Mouse (Mus musculus) MEL (cell line): ENCODE measurements around the gene Sdc3. TPM values are rescaled to one million over a fixed set of nuclear protein-coding genes. Genes with fewer than 3 reads are reported as not detected.

Source experiments
- DNase-seq: peaks from one replicate; pipeline ENCODE4 v3.0.0; 2011; ENCODE audit warnings: low read depth, low spot score
- H3K27ac ChIP-seq: 2 replicates; pipeline ENCODE4 v1.5.1; 2012; ENCODE audit warnings: low read depth, mild to moderate bottlenecking, control low read depth, low read length, moderate library complexity; ENCODE audit not compliant: control insufficient read depth
- H3K27me3 ChIP-seq, 2 experiments: fragments of 150-350 bp in 1 of 2; sonication (generic) in 1 of 2; 2 replicates each; pipeline ENCODE4 v1.6.1; 2012; ENCODE audit warnings: low read length in 2 of 2, mild to moderate bottlenecking in 2 of 2, improper control_type of control experiment in 1 of 2, moderate library complexity in 1 of 2; ENCODE audit not compliant: insufficient read depth in 2 of 2, control insufficient read depth in 1 of 2
- H3K36me3 ChIP-seq, 2 experiments: 2 replicates each; pipeline ENCODE4 v1.6.1; 2012 to 2014; ENCODE audit warnings: low read length in 2 of 2, improper control_type of control experiment in 1 of 2, inconsistent platforms in 1 of 2, mild to moderate bottlenecking in 1 of 2; ENCODE audit not compliant: insufficient read depth in 2 of 2, control insufficient read depth in 1 of 2
- H3K4me1 ChIP-seq, 2 experiments: fragments of 150-350 bp in 1 of 2; sonication (generic) in 1 of 2; 2 replicates each; pipeline ENCODE4 v1.6.1; 2012; ENCODE audit warnings: low read length in 2 of 2, improper control_type of control experiment in 1 of 2, mild to moderate bottlenecking in 1 of 2; ENCODE audit not compliant: insufficient read depth in 2 of 2, control insufficient read depth in 1 of 2
- H3K4me3 ChIP-seq, 2 experiments: fragments of 150-350 bp in 1 of 2; sonication (generic) in 1 of 2; 2 replicates each; pipeline ENCODE4 v1.5.1; 2012; ENCODE audit warnings: low read depth in 2 of 2, low read length in 2 of 2, mild to moderate bottlenecking in 2 of 2, moderate library complexity in 2 of 2, control low read depth in 1 of 2, improper control_type of control experiment in 1 of 2; ENCODE audit not compliant: control insufficient read depth in 1 of 2, insufficient read depth in 1 of 2
- H3K79me2 ChIP-seq: 2 replicates; pipeline ENCODE4 v1.6.1; 2012; ENCODE audit warnings: mild to moderate bottlenecking, low read length, moderate library complexity; ENCODE audit not compliant: control insufficient read depth, poor library complexity, insufficient read depth
- H3K9ac ChIP-seq: 2 replicates; pipeline ENCODE4 v1.6.1; 2012; ENCODE audit warnings: low read depth, mild to moderate bottlenecking, control low read depth, low read length, moderate library complexity; ENCODE audit not compliant: control insufficient read depth, poor library complexity, severe bottlenecking
- H3K9me3 ChIP-seq: fragments of 150-350 bp; sonication (generic); replicated peaks from 2 replicates; pipeline ENCODE4 v1.6.1; 2012; ENCODE audit warnings: mild to moderate bottlenecking, low read length, improper control_type of control experiment, moderate library complexity; ENCODE audit not compliant: insufficient read depth
- CTCF ChIP-seq, 3 experiments: IDR thresholded peaks in 2 of 3; conservative IDR thresholded peaks in 1 of 3; 2 replicates each; pipeline ENCODE4 v1.5.1; 2011 to 2012; ENCODE audit warnings: low read length in 3 of 3, low read depth in 2 of 3, mild to moderate bottlenecking in 2 of 3, improper control_type of control experiment in 1 of 3, inconsistent platforms in 1 of 3, mixed read lengths in 1 of 3, moderate library complexity in 1 of 3; ENCODE audit not compliant: control insufficient read depth in 1 of 3, insufficient read depth in 1 of 3, poor library complexity in 1 of 3, severe bottlenecking in 1 of 3
- E2F4 ChIP-seq: IDR thresholded peaks from 2 replicates; pipeline ENCODE4 v1.6.1; 2011; ENCODE audit warnings: low read depth, low read length, improper control_type of control experiment, borderline replicate concordance
- ETS1 ChIP-seq: IDR thresholded peaks from 2 replicates; pipeline ENCODE4 v1.6.1; 2012; ENCODE audit warnings: low read depth, mild to moderate bottlenecking, inconsistent platforms, low read length, improper control_type of control experiment, moderate library complexity
- GABPA ChIP-seq: IDR thresholded peaks from 2 replicates; pipeline ENCODE4 v1.6.1; 2012; ENCODE audit warnings: low read depth, mild to moderate bottlenecking, inconsistent platforms, low read length, improper control_type of control experiment, moderate library complexity
- GATA1 ChIP-seq: IDR thresholded peaks from 2 replicates; pipeline ENCODE4 v1.6.1; 2011; ENCODE audit warnings: low read depth, low read length, improper control_type of control experiment
- HCFC1 ChIP-seq: IDR thresholded peaks from 2 replicates; pipeline ENCODE4 v1.6.1; 2012; ENCODE audit warnings: low read depth, mild to moderate bottlenecking, inconsistent platforms, low read length, improper control_type of control experiment, moderate library complexity
- JUND ChIP-seq: IDR thresholded peaks from 2 replicates; pipeline ENCODE4 v1.6.1; 2011; ENCODE audit warnings: low read depth, mild to moderate bottlenecking, improper control_type of control experiment, low read length
- MAFK ChIP-seq: IDR thresholded peaks from 2 replicates; pipeline ENCODE4 v1.6.1; 2011; ENCODE audit warnings: low read depth, mild to moderate bottlenecking, low read length, improper control_type of control experiment, borderline replicate concordance
- NELFE ChIP-seq: IDR thresholded peaks from 2 replicates; pipeline ENCODE4 v1.6.1; 2011; ENCODE audit warnings: low read depth, low read length, improper control_type of control experiment
- POLR2A ChIP-seq, 2 experiments: IDR thresholded peaks; 2 replicates each; pipeline ENCODE4 v1.6.1; 2011 to 2012; ENCODE audit warnings: low read length in 2 of 2, mild to moderate bottlenecking in 2 of 2, control low read depth in 1 of 2, improper control_type of control experiment in 1 of 2, low read depth in 1 of 2, moderate library complexity in 1 of 2; ENCODE audit not compliant: control insufficient read depth in 1 of 2, insufficient read depth in 1 of 2, poor library complexity in 1 of 2
- POLR2AphosphoS2 ChIP-seq: IDR thresholded peaks from 2 replicates; pipeline ENCODE4 v1.6.1; 2011; ENCODE audit warnings: low read length, improper control_type of control experiment
- RAD21 ChIP-seq: IDR thresholded peaks from 2 replicates; pipeline ENCODE4 v1.6.1; 2011; ENCODE audit warnings: mild to moderate bottlenecking, low read depth, low read length, improper control_type of control experiment
- SIN3A ChIP-seq: IDR thresholded peaks from 2 replicates; pipeline ENCODE4 v1.6.1; 2012; ENCODE audit warnings: low read length, improper control_type of control experiment, inconsistent platforms
- SMC3 ChIP-seq: IDR thresholded peaks from 2 replicates; pipeline ENCODE4 v1.6.1; 2011; ENCODE audit warnings: low read depth, low read length, improper control_type of control experiment
- TCF12 ChIP-seq: IDR thresholded peaks from 2 replicates; pipeline ENCODE4 v1.6.1; 2014; ENCODE audit warnings: low read depth, mild to moderate bottlenecking, inconsistent platforms, low read length, improper control_type of control experiment, moderate library complexity
- USF1 ChIP-seq: IDR thresholded peaks from 2 replicates; pipeline ENCODE4 v1.6.1; 2014; ENCODE audit warnings: low read depth, mild to moderate bottlenecking, inconsistent platforms, low read length, improper control_type of control experiment, moderate library complexity
- ZKSCAN1 ChIP-seq: IDR thresholded peaks from 2 replicates; pipeline ENCODE4 v1.6.1; 2012; ENCODE audit warnings: low read depth, mild to moderate bottlenecking, inconsistent platforms, low read length, improper control_type of control experiment, moderate library complexity
- ZMIZ1 ChIP-seq: IDR thresholded peaks from 2 replicates; pipeline ENCODE4 v1.6.1; 2012; ENCODE audit warnings: low read depth, mild to moderate bottlenecking, inconsistent platforms, low read length, improper control_type of control experiment, moderate library complexity
- polyA plus RNA-seq, 2 experiments: library from polyadenylated mRNA; stranded (reverse) in 1 of 2; unstranded in 1 of 2; fragments of >175 nt in 1 of 2; fragments of >200 nt in 1 of 2; gene quantifications; 2 replicates each; pipeline versions ENCODE4 v1.2.1 to v1.2.4; 2012; ENCODE audit warnings: low replicate concordance in 2 of 2, low read depth in 1 of 2; ENCODE audit not compliant: insufficient read length in 2 of 2, insufficient read depth in 1 of 2, missing spikeins in 1 of 2
- total RNA-seq: library from RNA; depleted of rRNA; stranded (reverse); fragments of 300-350 nt; gene quantifications from 2 replicates; pipeline ENCODE4 v1.2.3, GENCODE M21; 2012

The Sdc3 gene
- total and polyA plus RNA-seq, 3 experiments, result 0.46 to 6.7 TPM; not detected in 1

DNA sequence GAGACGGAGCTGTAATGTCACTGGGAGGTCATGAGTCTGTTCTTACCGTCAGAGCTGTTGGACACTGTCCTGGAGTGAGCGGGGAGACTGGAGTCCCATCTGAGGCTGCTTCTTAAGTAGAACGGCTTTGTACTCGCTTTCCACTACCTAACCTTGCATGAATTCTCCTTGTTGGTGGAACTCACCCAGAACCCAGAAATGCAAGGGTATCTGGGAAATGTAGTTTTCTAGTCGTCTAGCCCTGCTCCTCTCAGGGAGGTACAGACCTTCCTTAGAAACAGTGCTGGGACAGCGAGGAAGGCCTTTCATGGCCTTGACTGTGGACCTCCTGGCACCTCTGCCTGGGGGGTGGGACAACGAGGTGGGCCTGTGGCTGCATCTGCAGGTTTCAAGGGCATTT, 67.1 kb downstream of the Sdc3 start:
- Histone ChIP-seq H3K4me3 (no peak overlapping the region), H3K79me2 (no peaks in the 10 kb centered on the region), H3K9me3 (no peaks in the 10 kb centered on the region), H3K36me3 (no peaks in the 10 kb centered on the region), H3K4me1 (no peaks in the 10 kb centered on the region), H3K27me3 (peaks cover 0 to 2% of the 10 kb centered on the region in 2 experiments; a peak in 3 of 4 replicates), H3K9ac (no peak overlapping the region), H3K27ac (no peak overlapping the region)
- no peak for DNase-seq
- TF ChIP-seq NELFE (no peak), HCFC1 (peak; percentile 57)

- no peaks in the 10 kb centered on the region; a peak in 1 of 4 replicates for H3K27me3 ChIP-seq
- H3K9ac ChIP-seq, result no peak overlapping the region
- H3K4me1 ChIP-seq, result no peaks in the 10 kb centered on the region
- H3K27ac ChIP-seq, result no peak overlapping the region
- no peak overlapping the region for H3K4me3 ChIP-seq
- no peaks in the 10 kb centered on the region for H3K36me3 ChIP-seq
- no peaks in the 10 kb centered on the region for H3K79me2 ChIP-seq
- no peak for DNase-seq
- H3K9me3 ChIP-seq, result no peaks in the 10 kb centered on the region
- TF ChIP-seq CTCF (IDR thresholded peaks at IDR 0.05 in 2 of 3, conservative IDR thresholded peaks at IDR 0.05 in 1 of 3; ENCODE audit: control insufficient read depth in 1 of 3, insufficient read depth in 1 of 3, low read depth in 2 of 3, low read length in 3 of 3, poor library complexity in 1 of 3, severe bottlenecking in 1 of 3) (no peak), USF1 (no peak), ZKSCAN1 (no peak), ETS1 (no peak), SIN3A (no peak), POLR2A (IDR thresholded peaks at IDR 0.05; ENCODE audit: control insufficient read depth in 1 of 2, insufficient read depth in 1 of 2, low read depth in 1 of 2, low read length in 2 of 2, poor library complexity in 1 of 2) (no peak), MAFK (no peak), E2F4 (no peak), GABPA (no peak), HCFC1 (no peak), TCF12 (no peak), POLR2AphosphoS2 (no peak), SMC3 (no peak), RAD21 (no peak), NELFE (no peak), JUND (no peak), GATA1 (no peak), ZMIZ1 (no peak)
These were observed 68.7 kb downstream of the Sdc3 start for GRCm38 (mm10) chr4:130860902-130861652.
